Comparison of ENCODE assay signal across 9 mouse cellular contexts in genomic region chr12:3926127-3926526, GRCm38 (mm10). TPM values are rescaled to one million over a fixed set of nuclear protein-coding genes. Genes with fewer than 3 reads are reported as not detected.
A peak's percentile ranks its signal among the peaks of the same experiment; 100 is the strongest.
DNase-seq lines count a peak whose midpoint lies in the region; ATAC-seq lines count a peak whose summit lies in the region.
"Had no signal": no experiment of that assay in that cellular context is flagged by ENCODE, and none has a peak within 500 bp of the region (broad histone marks: within the 10 kb centered on the region; RNA-seq: fewer than 3 reads in every experiment).

No protein-coding gene starts in this region.

- ATAC-seq in hindbrain, embryonic 13.5 days (ENCODE audit: low FRiP score): no peak
- peak; percentile 63 for ATAC-seq in megakaryocyte, adult 5-6 weeks (ENCODE audit: poor library complexity, severe bottlenecking)
- peak; percentile 47; the same call in 1 of the 2 replicates for ATAC-seq in stomach, embryonic 16.5 days (ENCODE audit: insufficient read depth, low FRiP score)

- H3K27me3 ChIP-seq in hindbrain, embryonic 10.5 days (ENCODE audit: insufficient read depth, poor library complexity, severe bottlenecking): no peaks in the 10 kb centered on the region; the same call in 1 of the 2 replicates
- no peaks in the 10 kb centered on the region for H3K27me3 ChIP-seq in hindbrain, embryonic 13.5 days
- H3K27me3 ChIP-seq in stomach, embryonic 16.5 days (ENCODE audit: control insufficient read depth, insufficient read depth, low read length): no peaks in the 10 kb centered on the region
- H3K27me3 ChIP-seq: embryonic facial prominence, embryonic 12.5 days had no signal

- H3K4me3 ChIP-seq in hindbrain, embryonic 10.5 days: no peak overlapping the region
- no peak overlapping the region for H3K4me3 ChIP-seq in hindbrain, embryonic 13.5 days
- H3K4me3 ChIP-seq in stomach, embryonic 16.5 days (replicated peaks; ENCODE audit: low read length): no peak overlapping the region
- H3K4me3 ChIP-seq: embryonic facial prominence, embryonic 12.5 days had no signal

- H3K4me1 ChIP-seq in hindbrain, embryonic 10.5 days (replicated peaks): peaks cover 4% of the 10 kb centered on the region; the same call in 1 of the 2 replicates
- peaks cover 5% of the 10 kb centered on the region; the same call in 1 of the 2 replicates for H3K4me1 ChIP-seq in hindbrain, embryonic 13.5 days (replicated peaks)
- no peaks in the 10 kb centered on the region for H3K4me1 ChIP-seq in stomach, embryonic 16.5 days (ENCODE audit: control insufficient read depth, insufficient read depth, low read length)
- H3K4me1 ChIP-seq: embryonic facial prominence, embryonic 12.5 days had no signal

- no peaks in the 10 kb centered on the region for H3K36me3 ChIP-seq in hindbrain, embryonic 10.5 days
- H3K36me3 ChIP-seq in hindbrain, embryonic 13.5 days: no peaks in the 10 kb centered on the region
- H3K36me3 ChIP-seq in stomach, embryonic 16.5 days (ENCODE audit: control insufficient read depth, insufficient read depth, low read length): no peaks in the 10 kb centered on the region
- H3K36me3 ChIP-seq: embryonic facial prominence, embryonic 12.5 days had no signal

- H3K9me3 ChIP-seq in hindbrain, embryonic 10.5 days: no peaks in the 10 kb centered on the region
- H3K9me3 ChIP-seq in hindbrain, embryonic 13.5 days: no peaks in the 10 kb centered on the region
- no peaks in the 10 kb centered on the region for H3K9me3 ChIP-seq in stomach, embryonic 16.5 days (replicated peaks; ENCODE audit: control insufficient read depth, low read length)
- H3K9me3 ChIP-seq: embryonic facial prominence, embryonic 12.5 days had no signal

- no peak overlapping the region for H3K27ac ChIP-seq in hindbrain, embryonic 10.5 days
- no peak overlapping the region for H3K27ac ChIP-seq in hindbrain, embryonic 13.5 days
- H3K27ac ChIP-seq in stomach, embryonic 16.5 days (ENCODE audit: low read length): no peak overlapping the region
- H3K27ac ChIP-seq: embryonic facial prominence, embryonic 12.5 days had no signal

- peak; percentile 55 for DNase-seq in hindbrain, embryonic 10.5 days (ENCODE audit: low spot score)
- DNase-seq in ZHBTc4 (ENCODE audit: low read depth, low spot score): peak; percentile 70
- DNase-seq in cerebellum, postnatal 36 days: peak; percentile 81 to 85
- peak; percentile 69 to 82 for DNase-seq in heart, postnatal 10 days
- peak; percentile 49 to 80 for DNase-seq in layer of hippocampus, adult 18-20 months (ENCODE audit: low spot score in 2 of 2)

- 6% methylated on average over 1 of the region's 1 CpGs for WGBS in hindbrain, embryonic 10.5 days
- 8% methylated on average over 1 of the region's 1 CpGs for WGBS in hindbrain, embryonic 13.5 days
- 0% methylated on average over 1 of the region's 1 CpGs for WGBS in stomach, embryonic 16.5 days

- no peak overlapping the region for H3K4me2 ChIP-seq in hindbrain, embryonic 13.5 days
- no peak overlapping the region for H3K4me2 ChIP-seq in stomach, embryonic 16.5 days (ENCODE audit: low read depth, low read length)
- H3K4me2 ChIP-seq: embryonic facial prominence, embryonic 12.5 days had no signal

- intact Hi-C loops in heart, postnatal 10 days (cut with DNase I): loop anchor here (1.0 to 10.0 kb wide), 4 partner anchors 154 to 622 kb away; no protein-coding TSS in a partner anchor

- no peak overlapping the region for H3K9ac ChIP-seq in hindbrain, embryonic 13.5 days
- H3K9ac ChIP-seq in stomach, embryonic 16.5 days (ENCODE audit: low read length): no peak overlapping the region
- H3K9ac ChIP-seq: embryonic facial prominence, embryonic 12.5 days had no signal

RNA-seq across cellular contexts. Expression of gene Pomc, which starts 28.6 kb away (rescaled TPM):
- polyA plus RNA-seq in hindbrain, embryonic 10.5 days (2016; fragmentation: Nextera tagmentation; extraction: Ambion mirVana): 6.6 and 7.2 TPM in 2 replicates
- 3.6 and 5.3 TPM in 2 replicates for polyA plus RNA-seq in hindbrain, embryonic 13.5 days (2015; fragmentation: Nextera tagmentation; extraction: Ambion mirVana)
- under 1 TPM in 1 of 2 experiments, not detected in 1; 0.72 TPM for total RNA-seq in heart, postnatal 10 days (2021)
- 1 to 10 TPM; 2.3 to 2.4 TPM for total RNA-seq in layer of hippocampus, adult 18-20 months (2021)
- 0.38 and 0.57 TPM in 2 replicates for total RNA-seq in megakaryocyte, adult 5-6 weeks (2015)
- total RNA-seq in megakaryocyte, adult 5-6 weeks (2017): not detected in 2 replicates
- 1.6 and 2.4 TPM in 2 replicates for polyA plus RNA-seq in stomach, embryonic 16.5 days (2015; fragmentation: Nextera tagmentation; extraction: Ambion mirVana)
